Mouse (Mus musculus) frontal cortex, adult (tissue): ENCODE measurements around the gene Arid1b.
A peak's percentile ranks its signal among the peaks of the same experiment; 100 is the strongest.

Experiments
- ATAC-seq: cut with Nextera tagmentation; 2 replicates; pipeline ENCODE4 v1.9.2; 2017; ENCODE audit warnings: mild to moderate bottlenecking, moderate library complexity, mixed read lengths; ENCODE audit not compliant: low TSS enrichment

Arid1b gene

DNA sequence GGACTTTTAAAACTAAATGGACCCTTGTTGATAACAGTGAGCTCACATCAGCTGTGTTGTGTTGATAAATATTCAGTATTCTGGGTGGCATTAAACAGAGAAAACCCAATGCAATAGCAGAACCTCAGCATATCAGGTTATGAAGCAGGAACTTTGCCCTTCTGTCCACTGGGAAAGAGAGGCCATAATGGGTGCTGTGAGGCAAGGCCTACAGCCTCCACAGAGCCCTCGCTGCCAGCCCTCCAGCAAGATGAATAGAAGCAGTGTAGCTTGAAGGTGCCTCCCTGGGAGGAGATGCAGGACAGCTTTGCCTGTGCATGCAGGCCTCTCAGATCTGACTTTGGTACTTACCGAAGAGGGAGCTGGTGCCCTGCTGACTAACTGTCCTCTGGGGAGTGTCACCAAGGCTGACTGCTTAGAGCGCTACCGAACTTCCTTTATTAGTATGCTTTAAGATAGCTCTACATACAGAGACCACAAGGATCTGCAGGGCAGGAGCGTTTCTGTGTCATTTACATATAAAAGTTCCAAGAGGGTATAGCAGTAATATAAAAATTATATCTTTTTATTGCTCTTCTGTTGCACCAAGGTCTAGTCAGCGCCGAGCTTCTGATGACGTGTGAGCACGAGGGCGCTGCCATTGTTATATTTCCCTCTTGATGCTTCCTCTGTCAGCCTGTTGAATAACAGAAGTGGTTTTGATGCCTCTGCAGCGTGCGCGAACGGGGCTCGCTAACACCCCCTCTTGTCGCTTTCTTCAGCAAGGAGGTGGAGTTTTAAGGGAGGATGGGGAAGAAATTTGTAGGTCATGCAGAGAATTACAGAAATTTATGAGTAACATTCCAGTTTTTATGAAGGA lies 244.5 kb downstream of the Arid1b start:
- peak; percentile 29; the same call in 1 of the 2 replicates for ATAC-seq

DNA sequence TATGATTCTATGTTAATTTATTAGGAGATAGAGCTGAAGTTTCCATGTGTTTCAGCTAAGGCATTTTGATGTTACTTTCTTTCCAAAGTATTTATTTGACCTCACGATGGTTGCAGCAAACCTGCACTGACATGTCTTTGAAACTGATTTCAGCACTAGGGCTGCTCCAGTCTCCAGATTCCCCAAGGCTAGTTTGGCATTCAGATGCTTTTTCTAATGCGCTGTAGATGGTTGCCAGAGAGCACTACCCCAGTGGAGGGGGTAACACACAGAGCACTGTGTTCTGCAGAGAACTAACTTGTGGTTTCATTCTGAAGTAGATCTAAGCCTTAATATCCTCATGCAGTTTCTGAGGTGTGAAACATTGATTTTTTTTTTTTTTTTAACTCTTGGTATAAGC lies 250.4 kb downstream of the Arid1b start:
- ATAC-seq, result no peak

DNA sequence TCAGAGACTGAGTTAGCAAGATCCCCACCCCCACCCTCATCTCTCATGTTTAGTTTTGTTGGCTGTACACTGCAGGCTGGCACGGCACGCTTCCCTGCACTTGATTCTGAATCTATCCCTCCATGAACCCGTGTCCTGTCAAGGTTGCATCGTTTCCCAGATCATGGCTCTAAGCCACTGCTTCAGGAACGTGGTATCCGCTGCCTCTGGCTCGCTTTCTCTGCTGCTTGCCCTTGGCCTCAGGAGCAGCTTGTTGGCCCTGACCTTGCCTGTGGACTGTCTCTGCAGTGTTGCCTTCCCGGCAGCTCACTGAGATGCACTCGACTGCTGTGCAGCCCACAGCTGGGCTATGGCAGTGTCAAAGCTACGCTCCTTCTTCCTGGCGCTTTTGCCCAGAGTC lies 252.6 kb downstream of the Arid1b start:
- ATAC-seq, result no peak

DNA sequence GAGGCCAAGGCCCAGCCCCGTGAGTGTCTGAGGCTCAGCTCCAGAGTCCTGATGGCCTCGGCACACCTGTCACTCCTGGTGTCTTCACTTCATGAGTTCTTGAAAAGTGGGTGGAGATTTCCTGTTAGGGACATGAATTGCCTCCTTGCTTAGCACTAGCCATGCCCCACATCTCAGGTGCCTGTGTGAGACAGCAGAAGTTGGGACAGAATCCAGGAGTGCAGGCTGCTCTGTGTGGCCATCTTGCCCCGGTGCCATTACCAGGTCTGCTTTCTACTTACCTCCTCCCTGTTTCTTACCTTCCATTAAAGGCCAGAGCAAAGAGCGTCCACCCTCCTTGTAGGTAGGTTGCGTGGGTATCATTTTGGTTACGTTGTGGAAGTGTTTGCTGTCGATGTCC lies 253.1 kb downstream of the Arid1b start:
- ATAC-seq, result no peak

DNA sequence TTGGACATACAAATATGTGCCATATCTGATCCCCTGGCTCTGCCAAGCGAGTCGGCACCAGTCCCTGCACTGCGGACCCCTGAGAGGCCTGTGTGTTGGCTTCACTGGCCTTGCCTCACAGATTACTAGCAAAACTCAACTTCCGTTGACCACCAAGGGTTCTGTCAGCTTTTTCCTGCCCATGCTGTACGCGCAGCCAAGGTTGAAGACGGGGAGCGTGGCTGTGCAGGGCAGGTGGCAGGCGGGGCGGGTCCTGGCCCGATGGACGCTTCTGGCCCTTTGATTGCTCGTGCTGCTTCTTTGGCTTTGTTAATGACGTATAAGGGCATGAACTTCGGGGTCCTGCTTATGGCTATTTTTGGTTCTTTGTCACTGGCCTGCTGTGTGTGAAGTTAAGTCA lies 253.6 kb downstream of the Arid1b start:
- no peak for ATAC-seq

DNA sequence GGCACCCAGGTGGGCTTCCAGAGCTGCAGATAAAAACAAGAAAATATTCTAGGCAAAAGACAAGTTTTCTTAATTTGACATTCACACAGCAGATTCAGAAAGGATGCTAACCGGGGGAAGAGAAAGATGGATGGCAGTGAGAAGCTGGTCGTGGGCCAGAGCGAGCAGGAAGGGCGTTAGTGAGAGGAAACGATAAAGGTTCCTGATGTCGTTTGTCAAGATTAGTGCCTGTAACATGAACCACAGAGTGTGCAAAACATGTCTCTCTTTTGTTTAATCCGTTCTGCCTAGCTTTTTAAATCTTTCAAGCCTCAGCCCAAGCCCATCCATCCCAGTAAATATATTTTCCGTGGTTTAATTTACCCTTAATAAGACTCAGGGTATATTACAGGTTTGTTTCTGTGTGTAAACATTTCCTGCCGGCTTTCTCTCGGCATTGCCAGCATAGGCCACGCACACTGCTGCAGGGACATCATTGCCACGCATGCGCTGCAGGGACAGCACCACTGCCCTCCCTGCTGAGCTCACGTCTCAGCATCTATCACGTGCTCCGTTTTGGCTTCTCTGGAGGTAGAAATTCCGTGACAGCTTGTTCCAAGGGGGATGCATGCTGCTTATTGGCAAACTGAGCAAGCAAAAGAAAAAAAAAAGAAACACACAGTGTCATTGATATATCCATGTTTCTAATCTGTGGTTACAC lies 255.0 kb downstream of the Arid1b start:
- peak; percentile 74 for ATAC-seq

DNA sequence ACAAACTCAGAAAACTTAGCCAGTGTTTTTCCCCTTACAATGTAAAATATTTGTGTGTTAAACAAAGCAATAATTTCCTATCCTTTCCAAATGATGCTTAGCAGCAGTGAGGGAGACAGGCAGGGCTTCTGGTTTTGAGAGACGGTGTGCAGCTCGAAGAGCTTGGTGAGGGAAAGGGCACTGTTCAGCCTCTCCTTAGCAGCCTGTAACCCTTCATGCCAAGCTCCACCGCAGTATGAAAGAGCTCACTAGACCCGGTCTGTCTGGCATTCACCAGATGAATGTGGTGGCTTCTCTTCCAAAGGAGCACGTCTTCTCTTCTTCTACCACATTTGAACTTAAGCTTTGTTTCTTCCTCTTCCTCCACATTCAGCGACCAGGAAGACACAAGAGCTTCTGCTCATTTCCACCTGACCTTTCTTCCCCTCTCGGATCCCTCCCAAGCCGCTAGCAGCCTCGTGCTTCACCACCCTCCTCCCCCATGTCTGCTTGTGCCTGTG lies 255.6 kb downstream of the Arid1b start:
- ATAC-seq, result no peak

DNA sequence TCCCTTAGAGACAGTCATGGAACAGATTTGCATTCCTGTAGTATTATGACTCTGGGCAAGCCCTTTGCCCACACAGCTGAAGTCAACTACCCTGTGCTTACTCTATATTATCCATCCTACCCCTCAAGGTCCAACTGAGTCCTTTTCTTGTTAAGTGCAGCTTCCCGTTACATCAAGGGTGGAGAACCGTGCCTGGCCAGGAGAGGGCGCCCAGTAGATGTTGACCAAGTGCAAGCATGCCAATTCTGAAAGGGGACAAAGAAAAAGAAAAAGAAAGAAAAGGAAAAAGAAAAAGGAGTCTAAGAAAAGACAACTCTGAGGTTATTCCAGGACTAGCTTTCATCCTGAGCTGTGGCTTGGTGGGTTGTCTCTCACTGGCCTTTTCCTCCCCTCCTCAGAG lies 258.3 kb downstream of the Arid1b start:
- ATAC-seq, result no peak

DNA sequence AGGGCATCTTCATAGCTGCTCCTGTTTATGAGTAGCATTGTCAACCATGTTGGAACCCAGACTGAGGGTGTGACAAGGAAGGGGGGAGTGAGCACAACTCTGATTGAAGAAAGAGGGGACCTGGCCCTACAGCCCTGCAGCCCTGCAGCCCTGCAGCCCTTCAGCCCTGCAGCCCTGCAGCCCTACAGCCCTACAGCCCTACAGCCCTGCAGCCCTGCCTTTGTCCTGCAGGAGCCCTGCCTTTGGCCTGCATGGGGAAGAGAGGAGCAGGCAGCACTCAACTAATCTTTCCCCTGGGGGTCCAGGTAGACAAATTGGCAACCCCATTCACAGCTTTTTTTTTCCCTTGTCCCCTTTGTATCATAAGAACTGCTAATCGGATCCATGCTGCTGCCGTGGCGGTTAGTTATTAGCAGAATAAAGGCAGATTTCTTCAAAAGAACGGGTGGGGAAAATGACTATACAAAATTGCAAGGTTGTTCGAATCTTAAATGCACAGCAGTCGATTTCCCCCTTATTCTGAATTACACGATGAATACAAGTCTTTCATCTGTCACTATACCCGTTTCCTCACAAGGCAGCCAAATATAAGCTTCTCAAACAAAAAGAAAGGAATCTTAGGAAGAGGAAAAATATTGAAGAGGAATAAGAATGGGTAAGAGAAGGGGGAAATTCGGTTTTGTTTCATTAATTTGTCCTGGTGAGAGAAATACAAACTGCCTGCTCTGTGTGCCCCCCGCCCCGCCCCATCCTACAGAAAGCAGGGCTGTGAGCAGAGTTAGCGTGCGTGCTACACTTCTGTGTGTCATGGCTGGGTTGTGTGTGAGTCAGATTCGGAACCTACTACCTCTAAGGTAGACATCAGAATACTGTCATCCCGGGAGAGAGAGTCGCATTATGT lies 260.8 kb downstream of the Arid1b start:
- peak; percentile 39; the same call in 1 of the 2 replicates for ATAC-seq

DNA sequence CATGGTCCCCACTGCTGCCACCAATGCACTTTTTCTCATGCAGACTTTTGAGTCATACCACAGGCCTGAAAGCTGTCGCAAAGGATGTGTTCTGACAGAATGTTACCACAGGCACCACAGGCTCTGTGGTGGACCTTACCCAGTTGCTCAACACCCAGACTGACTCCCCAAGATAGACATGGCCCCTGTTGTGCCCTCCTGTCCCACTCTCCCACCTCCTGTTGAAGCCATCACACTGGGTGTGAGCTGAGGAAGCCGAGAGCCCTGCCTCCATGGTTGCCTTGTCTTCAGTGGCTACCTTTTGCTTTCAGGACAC lies 261.4 kb downstream of the Arid1b start:
- ATAC-seq, result no peak

DNA sequence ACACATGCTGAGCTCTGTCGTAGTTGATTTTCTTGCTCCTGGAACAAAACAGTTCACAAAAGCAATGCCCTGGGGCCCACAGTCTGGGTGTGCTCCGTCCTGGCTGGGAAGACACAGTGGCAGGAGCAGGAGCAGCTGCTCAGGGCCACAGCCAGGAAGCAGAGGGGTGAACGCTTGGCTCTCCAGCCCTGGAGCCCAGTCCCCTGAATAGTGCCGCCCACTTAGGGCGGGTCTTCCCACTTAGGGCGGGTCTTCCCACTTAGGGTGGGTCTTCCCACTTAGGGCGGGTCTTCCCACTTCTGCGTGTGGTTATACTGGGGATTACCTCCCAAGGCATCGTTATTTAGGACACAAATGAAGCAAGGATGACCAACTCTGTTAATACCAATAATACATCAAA lies 264.8 kb downstream of the Arid1b start:
- ATAC-seq, result no peak

DNA sequence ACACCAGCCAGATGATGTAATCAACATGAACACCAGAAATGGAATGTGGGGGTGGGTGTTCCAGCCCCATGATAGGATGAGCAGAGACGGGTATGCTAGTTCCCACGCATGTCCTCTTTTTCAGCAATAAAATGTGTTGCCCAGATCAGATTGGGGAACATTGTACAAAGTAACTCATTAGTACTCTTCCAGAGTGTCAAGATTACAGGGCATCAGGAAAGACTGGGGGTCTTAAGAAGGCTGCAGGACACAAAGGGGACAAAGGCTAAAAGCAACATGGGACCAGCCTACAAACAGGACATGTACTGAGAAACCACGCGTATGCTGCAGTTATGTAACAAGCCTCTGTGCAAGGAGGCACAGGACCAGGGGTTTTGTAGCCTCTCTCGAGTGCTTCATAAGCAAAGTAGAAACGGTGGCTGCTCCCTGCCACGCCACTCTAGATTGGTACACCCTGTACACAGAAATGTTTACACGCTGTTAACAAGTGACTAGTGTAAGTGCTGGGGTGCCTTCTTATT lies 267.1 kb downstream of the Arid1b start:
- ATAC-seq, result peak; percentile 78

DNA sequence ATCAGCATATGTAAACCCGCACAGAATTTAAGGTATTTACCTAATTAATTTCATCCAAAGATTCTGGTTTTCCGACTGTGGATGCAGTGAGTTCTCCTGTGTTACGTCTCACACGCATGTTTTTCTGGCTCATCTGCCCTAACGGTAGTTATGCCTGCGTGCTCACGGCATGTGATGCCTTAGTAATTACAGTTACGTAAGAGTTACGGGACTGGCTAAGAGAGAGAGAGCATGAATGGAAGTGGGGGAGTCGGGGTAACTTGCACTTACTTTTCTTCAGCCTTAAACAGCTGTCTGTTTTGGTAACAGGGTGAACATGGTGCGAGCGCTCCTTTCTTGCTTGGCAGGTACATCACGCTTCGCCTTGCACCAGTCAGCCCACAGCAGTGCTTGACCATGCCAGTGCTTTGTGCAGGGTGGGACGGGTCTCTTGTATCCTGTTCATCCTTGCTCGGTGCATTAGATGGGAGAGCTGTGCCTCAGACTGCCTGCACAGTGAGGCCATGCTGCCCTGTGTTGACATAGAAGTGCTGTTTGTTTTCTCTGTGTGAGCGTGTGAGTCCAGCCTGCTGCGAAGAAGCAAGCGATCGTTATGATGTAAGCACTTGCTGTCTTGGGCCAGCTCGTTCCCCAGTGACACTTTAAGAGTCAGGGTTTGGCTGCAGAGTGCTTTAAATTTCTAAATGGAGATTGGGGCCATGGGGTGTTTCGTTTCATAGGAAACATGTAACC lies 267.9 kb downstream of the Arid1b start:
- ATAC-seq, result peak; percentile 25

DNA sequence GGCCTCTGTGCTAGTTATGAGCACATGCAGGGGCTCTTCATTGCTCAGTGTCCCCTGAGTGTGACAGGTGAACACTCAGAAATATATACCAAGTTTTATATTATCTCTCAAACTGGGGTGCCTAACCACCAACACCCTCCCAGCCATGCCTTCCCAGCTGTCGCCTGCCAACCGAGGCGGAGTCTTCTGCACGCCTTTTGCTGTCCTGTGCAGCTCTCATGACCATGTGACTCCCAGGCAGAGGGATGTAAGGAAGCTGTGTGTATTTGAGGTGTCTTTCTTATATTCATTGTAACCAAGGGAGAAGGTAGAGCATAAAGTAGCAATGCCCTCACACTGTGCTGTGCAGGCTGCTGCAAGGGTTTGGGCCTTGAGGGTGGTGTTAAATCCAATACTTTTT lies 268.7 kb downstream of the Arid1b start:
- no peak for ATAC-seq

DNA sequence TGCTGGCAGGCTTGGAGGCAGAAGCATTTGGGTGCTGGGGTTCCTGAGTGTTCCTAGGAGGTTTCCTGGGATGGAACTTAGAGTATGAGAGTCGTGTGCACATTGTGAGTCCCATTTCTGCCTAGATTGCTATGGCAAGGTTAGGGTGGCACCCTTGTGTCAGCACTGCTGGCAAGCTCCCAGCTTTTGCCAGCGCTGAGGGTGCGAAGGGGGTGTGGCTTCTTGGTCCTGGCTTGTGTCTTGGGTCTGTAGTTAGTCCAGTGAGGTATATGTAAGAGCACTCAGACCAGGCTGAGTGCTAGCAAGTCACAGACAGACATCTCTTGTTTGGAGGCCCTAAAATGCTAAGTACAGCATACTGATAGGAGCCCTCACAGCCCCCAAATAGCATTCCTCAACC lies 270.7 kb downstream of the Arid1b start:
- no peak for ATAC-seq

DNA sequence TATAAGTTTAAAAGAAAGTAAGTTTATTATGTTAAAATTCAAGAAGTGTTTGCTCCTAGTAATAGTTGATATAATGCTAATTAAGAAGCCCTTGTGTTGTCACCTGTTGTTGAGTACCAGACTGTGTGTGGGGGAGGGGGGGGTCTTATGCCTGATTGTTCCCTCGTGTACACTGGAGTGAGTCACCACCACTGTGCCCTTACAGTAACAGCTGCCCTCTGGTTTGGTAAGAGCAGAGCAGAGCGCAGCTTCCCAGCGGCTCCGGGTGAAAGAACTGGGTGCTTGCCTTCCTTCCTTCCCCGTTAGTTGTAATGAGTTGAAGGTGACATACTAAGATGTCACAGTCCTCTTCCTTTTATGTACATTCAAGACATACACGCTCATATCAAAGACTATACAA lies 271.5 kb downstream of the Arid1b start:
- no peak for ATAC-seq

DNA sequence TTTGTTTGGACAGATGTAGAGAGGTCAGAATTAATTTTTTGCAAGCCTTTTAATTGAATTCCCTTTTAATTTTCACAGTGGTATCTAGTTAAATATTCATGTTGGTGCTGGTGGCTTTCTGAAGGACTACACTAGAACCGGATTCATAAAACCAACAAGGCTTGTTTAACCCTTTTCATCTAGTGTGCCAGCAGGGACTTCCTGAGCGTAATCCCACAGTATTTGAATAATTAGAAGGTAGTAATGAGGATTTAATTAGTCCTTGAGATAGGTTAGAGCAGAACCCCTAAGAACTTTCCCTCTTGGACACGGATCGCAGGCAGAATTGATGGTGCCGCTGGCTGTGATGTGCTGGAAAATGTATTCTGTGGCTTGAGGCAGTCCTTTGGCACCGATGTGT lies 273.6 kb downstream of the Arid1b start:
- no peak for ATAC-seq

DNA sequence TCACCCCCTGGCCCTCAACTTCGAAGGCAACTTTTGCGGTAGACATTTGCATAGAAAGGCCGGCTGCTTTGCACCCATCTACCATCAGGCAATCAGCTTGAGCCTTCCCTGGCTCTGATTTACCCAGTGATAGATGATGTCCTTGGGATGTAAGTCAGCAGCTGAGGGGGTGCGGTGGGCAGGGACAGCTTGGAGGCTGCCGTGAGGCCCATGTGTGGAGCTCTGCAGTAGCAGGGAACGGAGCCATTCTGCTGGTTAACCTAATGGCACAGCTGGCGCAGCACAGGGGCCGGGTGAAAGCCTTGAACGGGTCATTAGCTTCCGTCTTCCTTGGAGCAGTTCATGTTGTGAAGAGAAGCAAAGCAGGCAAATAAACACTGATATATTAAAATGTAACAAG lies 275.2 kb downstream of the Arid1b start:
- ATAC-seq, result no peak

DNA sequence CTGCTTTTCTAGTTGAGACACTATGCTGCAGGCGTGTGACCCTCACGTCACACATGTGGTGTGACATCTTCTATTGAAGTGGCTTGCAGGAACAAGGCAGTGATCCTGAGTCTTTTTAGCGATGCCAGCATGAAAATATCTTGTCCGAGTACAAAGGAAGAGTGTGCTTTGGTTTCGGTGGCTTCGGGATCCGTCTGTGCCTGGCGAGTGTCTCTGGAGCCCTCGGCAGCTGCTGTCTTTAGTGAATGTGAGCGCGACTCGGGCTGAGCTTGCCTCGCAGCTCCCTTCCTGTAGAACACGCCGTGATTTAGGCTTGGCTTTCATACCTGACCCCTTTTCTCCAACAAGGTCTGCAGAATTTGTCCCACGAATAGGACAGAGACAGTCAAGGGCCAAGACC lies 275.6 kb downstream of the Arid1b start:
- ATAC-seq, result peak; percentile 50; the same call in 1 of the 2 replicates

DNA sequence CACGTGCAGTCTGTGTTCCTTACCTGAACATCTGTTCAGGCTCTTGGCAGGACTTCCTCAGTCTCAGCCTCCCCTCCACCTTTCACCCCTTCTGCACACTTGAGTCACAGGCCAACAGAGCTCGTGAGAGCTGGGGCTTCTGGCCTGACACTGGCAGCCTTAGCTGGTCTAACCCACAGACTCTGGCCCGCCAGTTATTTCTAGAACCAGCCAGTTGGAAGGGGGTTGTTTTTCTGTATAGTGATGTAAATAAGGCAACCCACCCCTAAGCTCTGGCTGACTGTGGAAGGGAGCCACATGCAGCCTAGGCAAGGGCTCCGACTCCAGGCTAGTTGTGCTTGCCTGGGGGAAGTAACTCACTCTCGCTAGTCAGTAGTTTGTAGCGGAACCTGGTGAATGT lies 276.7 kb downstream of the Arid1b start:
- no peak for ATAC-seq

DNA sequence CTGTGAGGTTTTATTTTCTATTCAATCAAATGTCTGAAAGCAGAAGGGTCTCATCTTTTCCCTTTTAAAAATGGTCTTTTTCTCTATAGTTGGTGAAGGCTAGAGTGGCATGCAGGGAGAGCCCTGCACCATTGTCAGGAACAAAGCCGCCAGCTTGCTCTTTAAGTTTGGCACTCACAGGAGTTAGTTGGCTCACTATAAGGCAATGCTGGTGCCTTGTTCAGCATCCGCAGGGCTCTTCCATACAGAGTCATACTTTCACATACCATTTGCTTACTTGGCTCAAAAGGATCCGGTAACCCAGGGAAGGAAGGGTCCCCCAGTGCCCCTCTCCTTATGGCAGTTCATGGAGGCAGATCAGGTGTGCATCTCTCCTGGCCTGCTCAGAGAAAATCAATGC lies 279.0 kb downstream of the Arid1b start:
- ATAC-seq, result no peak
